Mouse (Mus musculus) mesoderm, embryonic 11.5 days (tissue): Measurements from ENCODE around the gene Col2a1.

ENCODE experiments used
- DNase-seq: peaks from one replicate; pipeline ENCODE4 v3.0.0-alpha.2; 2012; ENCODE audit warnings: low read depth, low spot score

The Col2a1 gene

DNA sequence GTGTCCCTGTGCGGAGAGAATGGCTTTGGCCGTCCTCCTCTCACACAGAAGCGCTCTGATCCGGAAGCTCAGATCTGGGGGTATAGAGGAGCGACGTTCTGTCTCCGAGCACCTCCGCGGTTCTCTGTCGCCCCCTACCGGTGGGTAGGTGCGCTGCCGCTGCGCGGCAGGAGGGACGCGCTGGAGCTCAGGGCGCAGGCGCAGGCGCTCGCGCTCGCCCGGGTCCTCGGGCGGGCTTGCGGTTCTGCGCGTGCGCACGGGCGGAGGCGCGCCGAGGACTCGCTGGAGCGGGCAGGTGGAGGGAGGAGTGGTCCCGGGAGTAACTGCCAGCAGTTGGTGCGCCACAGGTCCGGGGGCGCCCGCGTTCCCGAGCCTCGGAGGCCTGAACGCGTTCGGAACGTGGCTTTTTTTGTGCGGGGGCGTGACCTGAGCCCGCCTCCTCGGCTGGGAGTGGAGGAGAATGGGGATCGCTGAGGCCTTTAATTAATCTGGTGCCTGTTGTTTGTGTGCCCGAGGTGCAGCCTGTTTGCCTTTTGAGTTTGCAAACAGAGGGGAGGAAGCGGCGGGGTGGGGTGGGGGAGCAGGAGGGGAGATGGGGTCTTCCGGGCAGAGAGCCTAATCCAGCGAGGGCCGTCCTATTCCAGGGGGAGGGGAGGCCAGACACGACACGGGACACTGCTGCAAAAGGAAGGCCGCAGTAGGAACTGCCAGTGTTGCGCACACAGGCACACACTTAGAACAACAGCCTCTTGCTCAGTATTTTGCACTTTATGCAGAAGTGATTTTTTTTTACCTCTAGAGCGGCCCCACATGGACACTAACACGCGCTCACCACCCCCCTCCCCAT is 40.3 kb downstream of the Col2a1 start, which contains the start of gene Tmem106c:
Gene Tmem106c (plus strand): TSS at position 212 of the 847 bp plus-strand sequence.
- peak; percentile 97 for DNase-seq

DNA sequence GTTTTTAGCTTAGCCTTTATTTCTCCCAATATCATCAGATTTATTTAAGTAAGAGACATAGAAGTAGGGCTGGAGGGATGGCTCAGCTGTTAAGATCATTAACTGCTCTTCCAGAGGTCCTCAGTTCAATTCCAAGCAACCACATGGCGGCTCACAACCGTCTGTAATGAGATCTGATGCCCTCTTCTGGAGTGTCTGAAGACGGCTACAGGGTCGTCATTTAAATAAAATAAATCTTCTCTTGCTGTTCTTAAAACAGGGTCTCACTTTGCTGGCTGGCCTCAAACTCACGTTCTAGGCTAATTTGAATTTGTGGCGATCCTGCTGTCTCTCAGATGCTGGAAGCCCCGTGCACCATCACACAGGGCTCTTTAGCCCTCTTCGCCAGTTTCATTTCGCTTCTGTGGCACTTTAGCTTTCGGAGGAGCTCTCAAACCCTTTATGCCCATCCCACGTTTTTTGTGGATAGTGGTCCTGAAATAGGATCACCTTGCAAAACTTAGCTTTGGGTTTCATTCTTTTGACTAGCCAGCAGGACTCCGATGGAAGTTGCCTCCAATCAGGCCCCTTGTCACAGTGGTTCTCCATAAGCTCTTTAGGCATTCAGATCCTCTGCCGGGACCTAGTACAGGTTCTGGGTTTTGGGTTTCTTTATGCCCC is 41.0 kb downstream of the Col2a1 start:
- no peak for DNase-seq

DNA sequence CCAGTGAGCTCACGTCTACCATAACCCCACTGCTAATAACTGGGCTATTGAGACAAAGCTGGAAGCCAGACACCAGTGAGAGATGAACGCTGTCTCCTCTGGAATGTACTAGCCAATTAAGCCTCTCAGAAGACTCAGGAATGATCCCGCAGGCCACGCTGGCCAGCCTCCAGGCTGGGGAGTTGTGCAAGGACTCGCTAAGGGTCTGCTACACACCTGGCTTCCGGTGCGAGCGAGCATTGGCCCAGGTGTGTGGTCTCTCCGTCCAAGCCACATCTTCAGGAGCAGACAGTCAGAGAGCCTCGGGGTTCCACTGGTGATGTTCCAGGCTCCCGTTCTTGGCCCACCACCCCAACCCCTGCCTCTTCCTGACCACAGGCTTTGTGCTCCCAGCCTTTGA is 48.1 kb downstream of the Col2a1 start:
- DNase-seq, result no peak

DNA sequence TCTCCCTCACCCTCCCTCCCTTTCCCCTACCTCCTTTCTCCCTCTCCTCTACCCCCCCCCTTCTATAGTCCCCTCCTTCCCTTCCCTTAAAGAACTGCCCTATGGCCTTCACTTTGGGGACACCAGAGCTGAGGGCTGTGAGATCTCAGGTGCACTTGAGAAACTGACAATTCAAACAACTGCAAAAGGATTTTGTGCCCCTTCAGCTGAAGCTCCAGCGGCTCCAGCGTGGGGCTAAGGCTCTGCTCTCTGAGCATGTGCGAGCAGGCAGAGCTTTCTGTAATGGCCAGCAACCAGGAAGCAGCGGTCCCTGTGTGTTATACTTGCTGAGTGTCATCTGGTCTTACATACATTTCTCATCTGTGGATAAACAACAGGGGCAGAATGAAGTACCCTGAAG is 48.8 kb downstream of the Col2a1 start:
- DNase-seq, result no peak

DNA sequence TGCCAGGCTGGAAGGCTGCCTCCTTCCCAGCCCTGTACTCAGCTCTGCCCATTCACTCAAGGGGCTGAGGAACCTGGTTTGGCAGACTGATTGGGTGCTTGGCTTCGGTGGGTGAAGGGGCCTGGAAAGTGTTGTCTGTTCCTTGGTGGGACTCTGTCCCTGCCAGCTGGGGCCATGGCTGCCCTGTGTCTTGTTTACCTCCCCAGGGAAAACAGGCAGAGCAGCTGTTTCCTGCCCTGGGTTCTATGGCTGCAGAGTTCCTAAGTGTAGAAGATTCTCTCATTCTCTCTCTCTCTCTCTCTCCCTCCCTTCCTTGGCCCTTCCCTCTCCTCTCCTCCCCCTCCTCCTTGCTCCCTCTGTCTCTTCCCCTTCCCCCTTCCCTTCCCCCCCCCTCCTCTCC is 49.2 kb downstream of the Col2a1 start:
- no peak for DNase-seq

DNA sequence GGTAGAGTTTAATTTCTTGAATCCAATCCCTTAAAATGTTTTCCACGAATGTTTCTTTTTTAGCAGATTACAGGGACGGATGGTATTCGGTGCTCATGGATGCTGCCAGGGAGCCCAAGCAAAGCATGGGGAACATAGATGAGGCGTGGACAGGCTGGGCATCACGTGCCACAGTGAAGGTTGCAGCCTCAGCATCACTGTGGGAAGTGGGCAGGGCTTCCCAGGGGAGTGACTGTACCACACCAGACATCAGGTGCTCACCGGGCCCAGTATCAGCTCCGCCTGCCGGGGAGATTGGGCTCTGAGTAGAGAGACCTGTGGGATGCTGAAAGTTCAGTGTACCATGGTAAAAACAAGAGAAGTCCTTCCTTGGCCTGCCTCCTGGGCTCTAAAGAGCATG is 49.8 kb downstream of the Col2a1 start:
- DNase-seq, result no peak

DNA sequence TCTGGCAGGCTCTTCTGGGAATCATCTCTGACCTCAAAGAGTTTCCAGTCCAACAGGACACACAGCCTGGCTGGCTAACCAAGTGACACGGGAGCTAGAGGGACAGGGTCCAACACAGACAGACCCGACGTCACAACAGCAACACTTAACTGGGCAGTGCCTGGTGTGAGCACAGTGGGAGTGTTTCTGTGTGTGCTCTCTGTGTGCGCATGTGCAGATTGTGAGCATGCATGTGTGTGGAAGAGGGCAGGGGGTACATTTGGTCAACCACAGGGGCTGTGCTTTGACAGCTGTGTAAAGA is 51.7 kb downstream of the Col2a1 start:
- no peak for DNase-seq

DNA sequence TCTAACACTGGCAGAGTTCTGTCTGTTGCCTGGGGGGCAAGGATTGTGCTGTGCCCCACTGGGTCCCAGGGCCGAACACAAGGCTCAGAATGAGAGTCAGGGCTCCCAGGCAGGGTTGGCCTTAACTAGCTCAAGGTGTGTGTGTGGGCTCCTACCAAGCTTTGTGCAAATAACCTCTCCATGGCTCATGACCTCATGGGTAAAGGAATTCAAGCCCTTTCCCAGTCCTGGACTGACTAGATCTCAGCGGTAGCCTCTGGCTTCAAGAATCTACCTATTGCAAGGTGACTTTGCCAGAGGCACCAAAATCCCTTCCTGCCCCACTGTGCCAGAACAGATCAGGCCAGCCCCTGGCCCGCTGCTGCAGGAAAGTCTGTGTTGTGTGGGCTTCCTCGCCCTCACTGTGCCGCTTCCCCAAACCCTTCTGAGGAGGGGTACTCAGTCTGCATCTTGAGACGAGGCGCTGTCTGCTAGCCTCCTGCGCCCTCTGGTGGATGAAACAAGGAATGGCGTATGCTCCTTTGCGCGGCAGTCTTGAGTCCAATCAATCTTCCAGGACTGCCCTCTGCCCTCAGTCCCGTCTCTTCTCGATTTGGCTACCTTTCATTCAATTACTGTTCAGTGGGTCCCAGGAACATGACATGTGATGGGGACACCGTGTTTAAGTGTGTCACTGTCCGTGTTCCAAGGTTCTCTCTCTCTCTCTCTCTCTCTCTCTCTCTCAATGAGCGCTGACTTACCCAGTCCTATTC is 52.2 kb downstream of the Col2a1 start:
- DNase-seq, result peak; percentile 89

DNA sequence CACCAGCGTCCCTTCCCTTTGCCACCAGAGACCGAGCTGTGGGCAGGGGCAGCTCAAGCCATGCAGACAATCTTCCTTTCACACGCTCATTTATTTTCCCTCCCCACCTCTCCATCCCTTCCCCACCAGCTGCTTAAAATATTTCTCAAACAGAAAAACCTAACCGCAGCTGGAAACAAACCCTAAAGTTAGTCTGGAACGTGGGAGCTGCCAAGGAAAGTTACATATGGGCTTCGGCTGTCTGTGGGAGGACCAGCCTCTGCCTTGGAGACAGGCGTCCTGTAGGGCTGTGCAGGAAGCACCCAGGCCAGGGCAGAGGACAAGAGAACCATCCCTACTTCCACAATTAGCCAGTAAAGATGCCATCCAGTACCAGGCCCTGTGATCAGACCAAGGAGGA is 54.3 kb downstream of the Col2a1 start:
- DNase-seq, result no peak

DNA sequence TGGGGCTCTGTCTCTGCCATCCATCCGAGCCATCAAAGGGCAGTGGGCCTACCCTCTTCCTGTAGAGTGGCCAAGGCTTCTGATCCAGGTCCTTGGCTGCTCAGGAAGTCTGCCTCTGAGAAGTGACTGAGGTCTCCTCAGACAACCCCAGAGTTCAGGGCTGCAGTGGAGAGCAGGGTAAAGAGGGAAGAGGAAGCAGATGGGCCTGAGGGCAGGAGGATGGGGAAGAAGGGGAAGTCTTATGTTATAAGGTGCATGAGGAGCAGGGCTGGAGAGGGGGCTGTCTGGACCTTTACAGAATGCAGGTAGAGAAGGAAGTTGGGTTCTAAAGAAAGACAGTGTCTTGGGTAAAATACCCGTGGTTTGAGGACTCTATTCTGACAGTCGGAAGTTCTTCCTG is 54.8 kb downstream of the Col2a1 start:
- DNase-seq, result no peak

DNA sequence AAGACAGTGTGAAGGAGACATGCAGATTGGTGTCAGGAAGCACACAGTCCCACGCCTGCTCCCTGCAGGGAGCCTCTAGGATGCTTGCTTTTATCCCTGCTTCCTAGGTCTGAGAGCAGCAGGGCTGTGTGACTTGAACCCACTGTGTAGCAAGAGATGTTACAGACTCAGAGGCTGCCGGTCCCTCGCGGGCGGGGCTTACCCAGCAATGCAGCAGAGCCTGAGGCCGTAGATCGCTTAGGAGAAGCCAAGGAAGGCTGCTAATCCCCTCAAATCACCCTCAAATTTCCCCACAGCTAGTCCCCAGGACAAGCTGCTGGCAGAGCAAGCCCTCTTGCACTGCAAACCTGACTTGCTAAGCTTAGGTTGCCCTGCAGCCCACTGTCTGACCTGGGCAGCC is 55.8 kb downstream of the Col2a1 start:
- DNase-seq, result no peak

DNA sequence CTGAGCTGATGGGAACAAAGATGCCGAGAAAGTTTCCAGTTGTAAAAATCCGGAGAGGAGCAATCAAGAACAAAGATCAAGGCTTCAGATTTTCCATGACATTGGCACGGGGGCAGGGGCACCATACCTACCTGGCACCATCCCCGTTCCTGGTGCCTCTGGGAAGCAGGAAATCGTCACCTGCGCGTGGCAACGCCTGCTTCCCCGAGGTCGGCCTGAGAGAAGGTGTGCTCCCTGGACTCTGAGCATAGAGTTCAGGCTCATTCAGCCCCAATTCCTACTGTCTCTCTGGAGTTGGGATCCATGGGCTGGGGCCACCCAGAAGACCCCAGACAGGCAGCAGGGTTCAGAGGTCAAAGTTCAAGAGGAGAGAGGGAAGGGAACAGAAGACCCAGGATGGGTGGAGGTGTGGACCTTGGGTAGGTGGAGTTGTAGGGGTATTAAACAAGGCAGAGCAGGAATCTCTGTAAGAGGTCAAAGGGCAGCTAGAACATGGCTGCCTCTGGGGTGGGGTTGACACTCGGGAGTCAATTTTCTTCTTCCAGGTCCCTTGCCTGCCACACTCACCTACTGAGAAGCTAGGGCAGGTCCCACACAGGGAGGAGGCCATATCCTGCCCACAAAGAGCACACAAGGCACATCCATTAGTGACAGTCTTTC is 58.7 kb downstream of the Col2a1 start:
- no peak for DNase-seq

DNA sequence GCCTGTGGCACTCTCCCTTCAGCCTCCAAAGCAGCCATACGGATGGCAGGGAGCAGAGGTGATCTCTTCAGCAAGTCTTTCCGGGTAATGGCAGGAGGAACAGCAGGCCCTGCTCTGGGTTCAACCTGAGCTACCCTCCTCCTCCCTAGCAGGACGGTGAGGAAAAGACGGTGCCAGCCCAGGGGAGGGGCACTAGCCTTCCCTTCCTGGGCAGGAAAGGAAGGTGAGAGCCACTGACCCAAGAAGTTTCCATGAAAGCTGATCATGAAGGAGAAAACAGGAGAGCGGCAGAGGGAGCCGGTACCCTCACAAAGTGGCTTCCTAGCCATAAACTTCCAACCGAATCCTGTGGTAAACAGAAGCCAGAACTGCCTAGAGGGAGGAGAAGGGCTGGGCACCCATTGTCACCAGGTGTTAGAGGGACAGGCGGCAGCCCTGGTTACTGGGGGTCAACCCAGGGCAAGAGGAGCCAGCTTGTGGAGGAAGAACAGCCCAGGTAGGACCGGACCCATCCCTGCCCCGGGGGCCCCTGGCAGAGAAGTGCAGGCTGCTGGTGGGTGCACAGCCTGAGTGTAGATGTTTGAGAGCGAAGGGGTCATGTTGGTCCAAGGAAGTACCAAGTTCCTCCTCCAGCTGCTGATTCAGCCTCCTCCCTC is 59.4 kb downstream of the Col2a1 start:
- DNase-seq, result no peak

DNA sequence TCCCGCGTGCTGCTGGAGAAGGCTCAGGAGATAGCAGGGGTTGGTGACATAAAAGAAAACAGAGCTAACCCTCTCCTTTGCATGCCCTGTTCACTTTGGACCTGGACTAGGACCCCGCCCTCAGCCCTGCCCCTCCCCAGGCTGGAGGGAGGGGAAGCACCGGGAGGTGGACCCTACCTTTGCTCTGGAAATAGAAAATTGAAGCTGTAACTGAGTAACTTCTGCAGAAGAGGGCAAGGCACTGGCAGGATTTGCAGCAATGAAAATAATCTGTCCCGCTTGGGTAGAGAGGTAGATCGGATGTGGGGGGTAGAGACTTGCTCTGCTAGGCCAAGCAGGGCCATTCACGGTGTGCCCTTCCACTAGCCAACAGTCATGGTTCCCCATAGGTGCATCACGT is 61.1 kb downstream of the Col2a1 start:
- DNase-seq, result no peak

DNA sequence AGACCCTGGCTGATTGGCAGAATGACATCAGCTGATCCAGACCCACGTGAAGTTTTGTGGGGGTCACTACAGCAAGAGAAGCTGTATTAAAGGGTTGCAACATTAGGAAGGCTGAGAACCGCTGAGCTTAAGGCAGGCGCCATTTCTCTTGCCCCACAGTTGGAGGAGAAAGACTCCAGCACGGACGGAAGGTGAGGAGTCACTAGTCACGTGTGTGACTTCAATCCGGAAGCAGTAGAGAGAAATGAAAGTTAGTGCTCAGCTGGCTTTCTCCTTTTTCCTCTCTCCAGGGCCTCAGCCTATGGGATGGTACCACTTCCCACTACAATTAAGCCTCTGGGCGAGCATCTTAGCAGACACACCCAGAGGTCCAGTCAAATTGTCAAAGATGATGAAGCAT is 62.0 kb downstream of the Col2a1 start:
- DNase-seq, result no peak

DNA sequence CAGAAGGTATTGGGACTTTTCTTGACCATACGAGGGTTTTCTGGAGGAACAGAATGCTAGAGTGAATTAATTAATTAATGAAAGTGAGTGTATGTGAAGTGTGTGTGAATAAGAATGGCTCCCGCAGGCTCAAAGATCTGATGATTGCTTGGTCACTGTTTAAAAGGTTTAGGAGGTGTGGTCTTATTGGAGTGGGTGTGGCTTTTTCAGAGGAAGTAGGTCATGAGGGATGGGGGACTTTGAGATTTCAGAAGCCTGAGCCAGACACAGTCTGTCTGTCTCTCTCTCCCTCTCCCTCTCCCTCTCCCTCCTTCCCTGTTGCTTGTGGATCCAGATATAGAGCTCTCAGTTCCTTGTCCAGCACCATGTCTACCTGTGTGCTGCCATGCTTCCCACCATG is 63.2 kb downstream of the Col2a1 start:
- no peak for DNase-seq

DNA sequence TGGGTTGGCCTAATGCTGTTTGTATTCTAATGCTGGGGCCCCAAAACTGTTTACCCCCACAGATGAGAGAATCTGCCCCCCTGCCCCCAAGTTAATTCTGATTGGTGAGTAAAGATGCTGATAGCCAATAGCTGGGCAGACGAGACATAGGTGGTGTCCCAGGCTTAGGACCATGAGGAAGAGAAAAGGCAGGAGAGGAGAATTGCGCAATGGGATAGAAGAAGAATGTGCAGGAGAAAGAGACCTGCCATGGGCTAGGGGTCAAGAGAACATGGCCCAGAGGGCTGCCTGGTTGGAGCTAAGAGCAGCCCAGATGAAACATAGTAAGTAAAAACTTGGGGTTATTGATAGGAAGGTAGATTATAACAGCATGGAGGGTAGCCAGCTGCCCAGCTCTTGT is 64.4 kb downstream of the Col2a1 start:
- DNase-seq, result no peak

DNA sequence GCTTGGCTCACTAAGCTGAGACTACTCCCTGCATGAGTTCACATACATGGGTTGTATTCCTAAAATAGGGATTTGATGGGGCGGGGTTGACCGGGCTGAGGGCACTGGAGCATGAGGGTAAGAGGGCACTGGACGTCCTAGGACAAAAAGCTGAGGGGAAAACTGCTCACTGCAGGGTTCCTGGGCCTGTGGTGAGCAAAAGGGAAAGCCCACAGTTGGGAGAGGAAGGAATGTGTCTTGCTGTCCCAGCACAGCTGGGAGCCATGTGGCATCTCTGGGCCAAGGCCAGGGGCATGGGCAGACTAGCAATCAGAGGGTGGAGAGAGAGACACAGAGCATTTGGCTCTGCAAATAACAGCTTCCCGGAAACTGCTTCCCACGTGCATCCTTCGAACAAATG is 65.9 kb downstream of the Col2a1 start:
- no peak for DNase-seq

DNA sequence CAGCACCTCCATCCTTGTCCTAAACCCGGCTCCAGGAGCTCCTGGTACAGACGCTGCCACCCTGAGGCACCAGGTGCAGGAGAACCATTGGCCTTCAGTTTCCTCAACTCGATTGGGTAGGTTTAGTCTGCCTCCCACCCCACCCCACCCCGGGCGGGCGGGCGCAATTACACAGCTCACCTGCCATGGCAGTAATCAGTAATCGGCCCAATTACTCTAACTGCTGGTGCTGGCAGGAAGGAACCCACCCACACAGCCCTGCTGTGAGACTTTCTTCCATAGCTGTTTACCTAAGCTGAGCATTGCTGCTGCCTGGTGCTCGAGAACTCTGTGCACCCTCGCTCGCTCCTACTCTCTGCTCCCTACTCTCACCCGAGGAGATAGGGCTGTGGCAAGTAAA is 72.1 kb downstream of the Col2a1 start:
- DNase-seq, result no peak

DNA sequence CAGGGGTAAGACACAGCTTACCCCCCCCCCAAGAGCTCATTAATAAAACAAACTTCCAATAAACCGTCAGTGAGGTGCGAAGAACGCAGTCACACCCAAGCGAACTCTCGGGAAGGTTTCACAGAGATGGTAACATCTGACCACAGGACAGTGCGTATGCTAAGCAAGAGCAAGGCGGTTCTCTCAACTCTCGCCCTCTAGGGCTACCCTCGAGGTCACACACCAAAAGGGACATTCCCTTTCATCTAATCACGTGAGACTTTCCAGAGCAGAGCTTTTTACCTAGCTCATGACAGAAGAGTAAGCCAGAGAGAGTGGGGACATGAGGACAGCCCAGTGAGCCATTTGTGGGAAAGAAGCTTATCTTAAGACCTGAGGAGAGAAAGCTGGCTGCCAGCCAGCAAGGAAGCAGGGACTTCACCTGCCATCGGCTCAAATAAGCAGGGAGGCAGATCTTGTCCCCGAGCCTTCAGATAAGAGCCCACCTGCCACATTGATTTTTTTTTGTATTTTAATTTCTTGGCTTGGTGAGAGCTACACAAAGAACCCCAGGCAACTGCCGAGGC is 75.2 kb downstream of the Col2a1 start:
- no peak for DNase-seq

DNA sequence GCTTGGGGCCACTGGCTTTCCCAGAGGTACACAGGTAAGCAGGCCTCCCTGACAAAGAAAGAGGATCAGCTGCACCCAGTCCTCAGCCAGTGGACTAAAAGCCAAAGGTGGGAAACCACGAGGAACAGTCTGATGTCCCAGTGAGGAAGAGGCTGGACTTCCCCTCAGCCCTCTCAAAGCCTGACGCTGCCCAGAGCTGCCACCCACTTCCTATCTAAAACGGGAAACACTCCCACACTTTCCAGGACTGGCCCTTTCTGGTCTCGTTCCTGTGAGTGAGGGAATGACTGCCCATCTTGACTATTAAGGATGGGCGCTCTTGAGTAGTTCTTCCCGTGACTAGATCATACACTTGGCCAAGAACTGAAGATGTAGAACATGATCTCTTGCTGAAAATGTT is 76.7 kb downstream of the Col2a1 start:
- no peak for DNase-seq
